Mouse (Mus musculus): ENCODE measurements around the gene 6430550D23Rik. TPM values are rescaled to one million over a fixed set of nuclear protein-coding genes. Genes with fewer than 3 reads are reported as not detected.

6430550D23Rik gene
- total and polyA plus RNA-seq, 2 experiments from 2014 or later: 0.27 to 0.44 TPM

DNA sequence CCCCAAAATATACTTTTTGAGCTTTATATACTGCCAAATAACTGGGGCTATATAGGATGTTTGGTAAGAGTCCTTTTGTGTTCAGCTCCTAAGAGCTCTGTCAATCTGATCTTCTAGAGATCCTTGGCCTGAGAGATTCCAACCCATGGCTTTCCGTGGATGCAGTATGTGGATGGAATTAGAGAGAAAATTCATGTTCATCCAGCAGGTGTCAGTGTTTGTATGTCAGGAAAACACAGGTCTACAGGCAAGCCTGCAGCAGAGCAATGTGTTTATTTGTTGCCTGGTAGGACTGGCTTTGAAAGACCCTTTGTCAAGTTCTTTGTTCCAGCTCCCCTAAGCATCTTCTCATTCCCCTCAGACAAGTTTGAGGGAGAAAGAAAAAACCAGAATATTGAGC lies 44.8 kb downstream of the 6430550D23Rik start:
- ATAC-seq (ENCODE audit: low FRiP score) (no peak), DNase-seq (ENCODE audit: low spot score) (peak; percentile 77)
- Histone ChIP-seq H3K27ac (ENCODE audit: low read depth, low read length) (no peak overlapping the region), H3K4me2 (ENCODE audit: low read depth, low read length, poor library complexity, severe bottlenecking) (no peak overlapping the region), H3K4me3 (ENCODE audit: low read depth, low read length) (no peak overlapping the region), H3K4me1 (ENCODE audit: insufficient read depth, low read length) (no peaks in the 10 kb centered on the region), H3K9ac (replicated peaks; ENCODE audit: low read length, poor library complexity, severe bottlenecking) (no peak overlapping the region), H3K27me3 (ENCODE audit: insufficient read depth, low read length) (no peaks in the 10 kb centered on the region), H3K36me3 (ENCODE audit: insufficient read depth, low read length) (peaks cover 45% of the 10 kb centered on the region), H3K9me3 (ENCODE audit: low read length) (no peaks in the 10 kb centered on the region)
- WGBS: 26% methylated on average over 1 of the region's 1 CpGs
- peak; percentile 78 for TF ChIP-seq CTCF (IDR thresholded peaks at IDR 0.05)

- Histone ChIP-seq H3K9me3 (ENCODE audit: low read length) (no peaks in the 10 kb centered on the region), H3K36me3 (ENCODE audit: insufficient read depth, low read length) (peaks cover 34% of the 10 kb centered on the region), H3K4me1 (ENCODE audit: insufficient read depth, low read length) (no peaks in the 10 kb centered on the region), H3K9ac (replicated peaks; ENCODE audit: low read length, poor library complexity, severe bottlenecking) (no peak overlapping the region), H3K27me3 (ENCODE audit: insufficient read depth, low read length) (no peaks in the 10 kb centered on the region), H3K4me2 (ENCODE audit: low read depth, low read length, poor library complexity, severe bottlenecking) (no peak overlapping the region), H3K27ac (ENCODE audit: low read depth, low read length) (no peak overlapping the region), H3K4me3 (ENCODE audit: low read depth, low read length) (no peak overlapping the region)
- WGBS: 71% methylated on average over 10 of the region's 10 CpGs
- DNase-seq (ENCODE audit: low spot score) (peak; percentile 29), ATAC-seq (ENCODE audit: low FRiP score) (no peak)
- TF ChIP-seq CTCF (IDR thresholded peaks at IDR 0.05): no peak
Observed at GRCm38 (mm10) chr2:155961862-155962261, 45.9 kb downstream of the 6430550D23Rik start.

DNA sequence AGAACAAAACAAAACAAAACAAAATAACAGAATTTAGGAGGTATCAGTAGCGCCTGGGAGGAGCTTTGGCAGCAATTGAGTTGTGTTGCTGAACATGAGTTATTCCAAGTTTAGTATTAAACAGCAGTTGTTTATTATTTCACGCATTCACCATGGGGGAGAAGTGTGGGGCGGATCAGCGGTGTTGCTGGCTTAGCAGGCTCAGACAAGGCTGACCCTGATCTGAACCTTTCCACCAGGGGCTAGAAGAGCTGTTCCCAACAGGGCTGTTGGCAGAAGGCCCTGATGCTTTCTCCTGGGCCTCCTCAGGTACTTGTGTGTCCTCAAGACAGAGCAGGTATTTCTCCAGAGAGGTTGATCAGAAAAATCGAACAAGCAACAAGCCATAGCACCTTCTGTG lies 47.8 kb downstream of the 6430550D23Rik start:
- WGBS: 90% methylated on average over 5 of the region's 5 CpGs
- no peak overlapping the region for H3K9ac ChIP-seq (replicated peaks; ENCODE audit: low read length, poor library complexity, severe bottlenecking)
- no peak overlapping the region for H3K4me2 ChIP-seq (ENCODE audit: low read depth, low read length, poor library complexity, severe bottlenecking)
- no peaks in the 10 kb centered on the region for H3K4me1 ChIP-seq (ENCODE audit: insufficient read depth, low read length)
- no peaks in the 10 kb centered on the region for H3K27me3 ChIP-seq (ENCODE audit: insufficient read depth, low read length)
- no peaks in the 10 kb centered on the region for H3K9me3 ChIP-seq (ENCODE audit: low read length)
- H3K27ac ChIP-seq (ENCODE audit: low read depth, low read length): no peak overlapping the region
- no peak for ATAC-seq (ENCODE audit: low FRiP score)
- no peak overlapping the region for H3K4me3 ChIP-seq (ENCODE audit: low read depth, low read length)
- H3K36me3 ChIP-seq (ENCODE audit: insufficient read depth, low read length): peaks cover 22% of the 10 kb centered on the region
- DNase-seq (ENCODE audit: low spot score): no peak
- no peak for TF ChIP-seq CTCF (IDR thresholded peaks at IDR 0.05)

GRCm38 (mm10) chr2:155956134-155957059 lies 51.4 kb downstream of the 6430550D23Rik start, which contains the start of gene Cep250:
Gene Cep250, plus strand, starts transcription at chr2:155956458.
- no peaks in the 10 kb centered on the region for H3K36me3 ChIP-seq (ENCODE audit: insufficient read depth, low read length)
- 0% methylated on average over 56 of the region's 59 CpGs for WGBS
- H3K27me3 ChIP-seq (ENCODE audit: insufficient read depth, low read length): no peaks in the 10 kb centered on the region
- no peaks in the 10 kb centered on the region for H3K4me1 ChIP-seq (ENCODE audit: insufficient read depth, low read length)
- H3K4me3 ChIP-seq (ENCODE audit: low read depth, low read length): peak within 1 kb of the TSS; percentile 70
- H3K9ac ChIP-seq (replicated peaks; ENCODE audit: low read length, poor library complexity, severe bottlenecking): peak within 1 kb of the TSS; percentile 86
- DNase-seq (ENCODE audit: low spot score) (peak; percentile 94), ATAC-seq (ENCODE audit: low FRiP score) (peak; percentile 94)
- TF ChIP-seq CTCF (IDR thresholded peaks at IDR 0.05): no peak
- H3K9me3 ChIP-seq (ENCODE audit: low read length): no peaks in the 10 kb centered on the region
- H3K27ac ChIP-seq (ENCODE audit: low read depth, low read length): peak within 1 kb of the TSS; percentile 91
- peak within 1 kb of the TSS; percentile 78 for H3K4me2 ChIP-seq (ENCODE audit: low read depth, low read length, poor library complexity, severe bottlenecking)

DNA sequence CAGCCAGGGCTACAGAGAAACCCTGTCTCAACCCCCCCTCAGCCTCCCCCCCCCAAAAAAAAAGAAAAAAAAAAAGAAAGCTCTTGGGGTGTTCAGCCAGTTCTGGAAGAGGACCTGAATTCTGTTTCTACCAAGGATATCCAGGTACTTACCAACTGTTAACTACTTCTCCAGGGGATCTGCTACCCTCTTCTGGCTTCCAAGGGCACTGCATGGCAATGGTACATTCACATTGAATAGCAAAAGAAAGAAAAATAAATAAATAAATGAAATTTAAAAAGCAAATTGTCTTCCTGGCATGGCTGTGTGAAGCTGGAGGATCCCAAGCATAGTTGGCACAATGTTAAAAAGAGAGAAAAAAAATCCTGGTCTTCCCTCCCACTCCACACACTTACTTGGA lies 55.8 kb downstream of the 6430550D23Rik start:
- H3K4me3 ChIP-seq (ENCODE audit: low read depth, low read length): no peak overlapping the region
- no peaks in the 10 kb centered on the region for H3K27me3 ChIP-seq (ENCODE audit: insufficient read depth, low read length)
- H3K4me1 ChIP-seq (ENCODE audit: insufficient read depth, low read length): no peaks in the 10 kb centered on the region
- TF ChIP-seq CTCF (IDR thresholded peaks at IDR 0.05): peak; percentile 80
- no peaks in the 10 kb centered on the region for H3K9me3 ChIP-seq (ENCODE audit: low read length)
- H3K4me2 ChIP-seq (ENCODE audit: low read depth, low read length, poor library complexity, severe bottlenecking): no peak overlapping the region
- no peak overlapping the region for H3K9ac ChIP-seq (replicated peaks; ENCODE audit: low read length, poor library complexity, severe bottlenecking)
- no peak overlapping the region for H3K27ac ChIP-seq (ENCODE audit: low read depth, low read length)
- ATAC-seq (ENCODE audit: low FRiP score) (no peak), DNase-seq (ENCODE audit: low spot score) (peak; percentile 78)
- H3K36me3 ChIP-seq (ENCODE audit: insufficient read depth, low read length): no peaks in the 10 kb centered on the region

- H3K4me1 ChIP-seq (ENCODE audit: insufficient read depth, low read length): no peaks in the 10 kb centered on the region
- no peak overlapping the region for H3K4me3 ChIP-seq (ENCODE audit: low read depth, low read length)
- H3K4me2 ChIP-seq (ENCODE audit: low read depth, low read length, poor library complexity, severe bottlenecking): no peak overlapping the region
- no peaks in the 10 kb centered on the region for H3K27me3 ChIP-seq (ENCODE audit: insufficient read depth, low read length)
- DNase-seq (ENCODE audit: low spot score) (peak; percentile 44), ATAC-seq (ENCODE audit: low FRiP score) (no peak)
- WGBS: 31% methylated on average over 6 of the region's 6 CpGs
- no peak overlapping the region for H3K27ac ChIP-seq (ENCODE audit: low read depth, low read length)
- no peaks in the 10 kb centered on the region for H3K36me3 ChIP-seq (ENCODE audit: insufficient read depth, low read length)
- no peak overlapping the region for H3K9ac ChIP-seq (replicated peaks; ENCODE audit: low read length, poor library complexity, severe bottlenecking)
- H3K9me3 ChIP-seq (ENCODE audit: low read length): no peaks in the 10 kb centered on the region
- TF ChIP-seq CTCF (IDR thresholded peaks at IDR 0.05): no peak
Observed at GRCm38 (mm10) chr2:155949362-155949761, 58.4 kb downstream of the 6430550D23Rik start.

All from midbrain, postnatal 0 days (tissue).